Mouse (Mus musculus) midbrain, embryonic 13.5 days (tissue): ENCODE data around the gene Cox8a. TPM values are rescaled to one million over a fixed set of nuclear protein-coding genes. Genes with fewer than 3 reads are reported as not detected.

Experiments
- ATAC-seq: fragments of 200-750 bp; cut with Nextera tagmentation; 2 replicates; pipeline ENCODE4 v1.8.0; 2017; ENCODE audit warnings: mild to moderate bottlenecking, moderate TSS enrichment, moderate library complexity
- H3K27ac ChIP-seq: fragments of 300-500 bp; sonication (generic); 2 replicates; pipeline ENCODE4 v1.5.1; 2015; ENCODE audit warnings: inconsistent platforms, mild to moderate bottlenecking, moderate library complexity
- H3K27me3 ChIP-seq: fragments of 300-500 bp; sonication (generic); 2 replicates; pipeline ENCODE4 v1.6.1; 2015; ENCODE audit warnings: mild to moderate bottlenecking, inconsistent platforms
- H3K36me3 ChIP-seq: fragments of 300-500 bp; sonication (generic); 2 replicates; pipeline ENCODE4 v1.6.1; 2015; ENCODE audit warnings: mild to moderate bottlenecking, inconsistent platforms
- H3K4me1 ChIP-seq: fragments of 300-500 bp; sonication (generic); replicated peaks from 2 replicates; pipeline ENCODE4 v1.6.1; 2015; ENCODE audit warnings: inconsistent platforms
- H3K4me2 ChIP-seq: fragments of 300-500 bp; sonication (generic); replicated peaks from 2 replicates; pipeline ENCODE4 v1.6.1; 2015; ENCODE audit warnings: moderate library complexity, mild to moderate bottlenecking, inconsistent platforms
- H3K4me3 ChIP-seq: fragments of 300-500 bp; sonication (generic); replicated peaks from 2 replicates; pipeline ENCODE4 v1.5.1; 2015; ENCODE audit warnings: mild to moderate bottlenecking, inconsistent platforms
- H3K9ac ChIP-seq: fragments of 300-500 bp; sonication (generic); replicated peaks from 2 replicates; pipeline ENCODE4 v1.6.1; 2015; ENCODE audit warnings: mild to moderate bottlenecking, inconsistent platforms
- H3K9me3 ChIP-seq: fragments of 300-500 bp; sonication (generic); 2 replicates; pipeline ENCODE4 v1.6.1; 2016; ENCODE audit warnings: mild to moderate bottlenecking, inconsistent platforms
- WGBS: fragments of 180-500 bp; shearing (Covaris S2); methylation state at CpG from one replicate; pipeline ENCODE4 v1.1.7; 2015; 5-methylcytosine and 5-hydroxymethylcytosine counted together
- polyA plus RNA-seq: library from polyadenylated mRNA; unstranded; fragments of >200 nt; fragmentation: Nextera tagmentation; extraction: Ambion mirVana; gene quantifications from 2 replicates; pipeline ENCODE4 v1.2.1, GENCODE M21; 2015

Cox8a gene
- polyA plus RNA-seq, 1 experiment from 2014 or later, result 750 TPM

DNA sequence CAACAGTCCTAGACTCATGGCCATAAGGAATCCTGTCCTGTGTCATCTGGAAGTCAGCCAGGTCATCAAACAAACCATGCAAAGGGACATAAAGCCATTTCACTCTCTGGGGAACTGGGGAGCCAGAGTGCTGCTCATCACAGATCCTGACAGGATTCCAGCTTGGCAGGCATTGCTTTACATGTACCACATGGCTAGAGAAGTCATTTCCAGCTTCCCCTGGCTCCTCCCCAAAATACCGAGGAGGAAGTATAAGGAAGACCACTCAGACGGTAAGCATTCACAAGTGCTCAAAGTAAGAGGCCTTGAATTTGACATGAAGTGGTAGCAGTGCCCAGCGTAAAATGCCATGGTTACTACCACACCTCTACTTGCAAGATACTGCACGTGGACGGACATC lies 2.9 kb downstream of the Cox8a start:
- peaks cover 42% of the 10 kb centered on the region for H3K36me3 ChIP-seq
- H3K9me3 ChIP-seq, result no peaks in the 10 kb centered on the region
- H3K27me3 ChIP-seq, result no peaks in the 10 kb centered on the region
- H3K4me1 ChIP-seq, result peaks cover 36% of the 10 kb centered on the region
- no peak for ATAC-seq
- no peak overlapping the region for H3K4me2 ChIP-seq
- H3K9ac ChIP-seq, result no peak overlapping the region
- no peak overlapping the region for H3K27ac ChIP-seq
- WGBS, result 90% methylated on average over 5 of the region's 5 CpGs
- no peak overlapping the region for H3K4me3 ChIP-seq

DNA sequence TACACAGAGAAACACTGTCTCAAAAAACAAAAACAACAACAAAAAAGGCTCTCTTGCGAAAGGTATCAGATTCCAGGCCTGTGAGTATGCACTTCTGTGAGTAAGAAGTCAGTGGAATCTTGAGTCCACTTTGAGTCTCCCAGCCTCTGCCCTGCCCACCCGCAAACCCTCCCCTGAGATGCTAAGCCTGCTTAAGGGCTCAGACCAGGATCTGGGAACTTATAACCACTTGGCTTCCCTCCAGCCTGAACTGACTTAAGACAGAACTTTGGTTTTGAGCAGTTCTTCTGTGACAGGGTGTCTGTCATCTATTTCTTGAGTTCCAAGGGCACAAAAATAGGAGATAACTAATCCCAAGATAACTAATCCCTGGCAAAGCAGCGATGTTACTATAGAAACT lies 4.4 kb downstream of the Cox8a start:
- Histone ChIP-seq H3K9me3 (no peaks in the 10 kb centered on the region), H3K4me2 (no peak overlapping the region), H3K4me3 (no peak overlapping the region), H3K27ac (no peak overlapping the region), H3K36me3 (peaks cover 42% of the 10 kb centered on the region), H3K27me3 (no peaks in the 10 kb centered on the region), H3K9ac (no peak overlapping the region), H3K4me1 (peaks cover 32% of the 10 kb centered on the region)
- WGBS, result 97% methylated on average over 3 of the region's 3 CpGs
- ATAC-seq, result no peak

DNA sequence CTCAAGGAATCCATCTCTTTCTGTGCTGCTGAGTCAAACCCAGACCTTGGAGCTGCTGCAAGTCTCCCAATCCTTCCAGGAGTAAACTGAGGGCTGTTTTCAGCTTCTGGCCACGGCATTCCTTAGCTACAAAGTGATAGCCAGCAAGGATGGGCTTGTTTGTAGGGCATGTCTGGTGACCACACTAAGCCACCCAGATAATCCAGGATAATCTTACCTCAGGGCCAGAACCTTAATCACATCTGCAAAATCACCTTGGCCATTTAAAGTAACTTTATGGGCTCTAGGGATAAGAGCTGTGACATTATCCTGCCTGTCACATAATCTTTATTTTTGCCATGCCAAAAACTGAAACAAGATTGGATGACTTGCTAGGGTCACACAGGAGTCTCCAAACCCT lies 5.2 kb downstream of the Cox8a start:
- no peak overlapping the region for H3K27ac ChIP-seq
- H3K27me3 ChIP-seq, result no peaks in the 10 kb centered on the region
- no peak overlapping the region for H3K9ac ChIP-seq
- H3K9me3 ChIP-seq, result no peaks in the 10 kb centered on the region
- peaks cover 28% of the 10 kb centered on the region for H3K4me1 ChIP-seq
- peaks cover 42% of the 10 kb centered on the region for H3K36me3 ChIP-seq
- H3K4me3 ChIP-seq, result no peak overlapping the region
- WGBS, result 74% methylated on average over 1 of the region's 1 CpGs
- no peak overlapping the region for H3K4me2 ChIP-seq
- ATAC-seq, result no peak

DNA sequence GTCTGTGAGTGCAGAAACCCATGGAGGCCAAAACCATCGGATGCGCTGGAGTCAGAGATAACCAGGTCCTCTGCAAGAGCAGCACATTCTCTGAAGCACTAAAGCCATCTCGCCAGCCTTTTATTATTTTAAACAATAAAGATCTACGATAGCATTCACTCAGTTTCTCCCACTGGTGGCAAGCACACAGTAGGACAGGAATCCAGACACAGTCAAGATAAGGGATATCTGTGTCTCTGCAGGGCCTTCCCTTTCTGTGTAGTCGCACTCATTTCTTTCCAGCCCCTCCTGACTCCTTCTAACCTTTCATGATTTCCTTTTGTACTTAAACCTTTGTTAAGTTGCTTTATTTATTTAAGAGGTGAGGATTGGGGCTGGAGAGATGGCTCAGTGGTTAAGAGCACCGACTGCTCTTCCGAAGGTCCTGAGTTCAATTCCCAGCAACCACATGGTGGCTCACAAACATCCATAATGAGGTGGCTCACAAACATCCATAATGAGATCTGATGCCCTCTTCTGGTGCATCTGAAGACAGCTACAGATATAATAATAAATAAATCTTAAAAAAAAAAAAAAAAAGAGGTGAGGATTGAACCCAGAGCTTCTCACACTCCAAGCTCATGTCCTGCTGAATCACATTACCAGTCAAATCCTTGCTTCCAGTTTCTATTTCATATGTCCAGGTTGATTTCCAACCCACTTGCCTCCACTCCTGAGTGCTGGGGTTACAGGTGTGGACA lies 7.3 kb downstream of the Cox8a start:
- Histone ChIP-seq H3K36me3 (peaks cover 32% of the 10 kb centered on the region), H3K27ac (no peak overlapping the region), H3K9me3 (no peaks in the 10 kb centered on the region), H3K9ac (no peak overlapping the region), H3K27me3 (no peaks in the 10 kb centered on the region), H3K4me1 (peaks cover 24% of the 10 kb centered on the region), H3K4me2 (no peak overlapping the region), H3K4me3 (no peak overlapping the region)
- ATAC-seq, result no peak
- WGBS, result 88% methylated on average over 7 of the region's 7 CpGs

DNA sequence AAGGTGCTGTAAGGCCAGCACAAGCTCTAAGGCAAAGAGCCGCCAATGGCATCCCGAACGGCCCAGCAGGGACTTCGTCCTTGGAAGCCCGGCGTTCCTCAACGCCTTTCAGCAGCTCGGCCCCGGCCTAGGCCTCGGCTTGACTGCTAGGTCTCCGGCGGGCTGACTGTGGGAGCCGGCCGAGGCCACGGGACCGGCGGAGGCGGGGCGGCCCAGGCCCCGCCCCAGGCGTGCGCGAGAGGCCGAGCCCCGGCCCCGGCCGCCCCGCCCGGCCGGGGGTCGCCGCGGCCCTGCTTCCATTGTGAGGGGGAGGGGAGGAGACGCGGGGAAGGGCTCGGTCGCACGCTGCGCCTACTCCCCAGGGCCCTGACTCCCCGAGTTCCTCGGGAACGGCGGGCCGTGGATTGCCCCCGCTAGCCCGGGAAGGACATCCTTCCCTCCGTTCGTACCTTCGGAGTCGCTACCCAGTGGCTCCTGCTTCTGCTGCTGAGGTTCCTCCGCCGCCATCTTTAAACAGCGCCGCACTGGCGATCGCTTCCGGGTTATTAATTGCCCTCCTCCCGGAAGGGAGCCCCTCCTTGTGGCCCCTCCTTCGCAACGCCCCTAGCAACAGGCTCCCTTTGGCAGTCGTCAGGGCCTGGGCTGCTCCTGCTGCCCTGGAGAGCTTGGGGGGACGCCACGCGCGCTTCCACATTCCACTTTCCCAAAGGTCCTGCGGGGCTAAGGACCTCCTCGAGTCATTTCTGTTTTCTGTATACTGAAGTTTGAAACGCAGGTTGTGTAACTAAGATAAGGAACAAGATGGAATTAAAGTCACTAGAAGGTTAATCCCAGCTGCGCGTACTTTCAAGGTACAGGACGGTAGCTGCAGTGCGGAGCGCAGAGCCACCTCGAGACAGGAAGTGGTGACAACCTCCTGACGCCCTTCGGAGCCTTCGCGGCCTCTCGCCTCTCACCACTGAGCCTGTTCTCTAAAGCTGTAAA lies 11.4 kb downstream of the Cox8a start, which contains the start of gene Otub1:
TSS of gene Otub1 (minus strand) at position 564 of the 984 bp plus-strand sequence.
- Histone ChIP-seq H3K27ac (peak within 1 kb of the TSS; percentile 95), H3K4me2 (peak within 1 kb of the TSS; percentile 84), H3K27me3 (no peaks in the 10 kb centered on the region), H3K36me3 (peaks cover 28% of the 10 kb centered on the region), H3K9ac (peak within 1 kb of the TSS; percentile 89), H3K4me3 (peak within 1 kb of the TSS; percentile 84), H3K9me3 (no peaks in the 10 kb centered on the region), H3K4me1 (peaks cover 34% of the 10 kb centered on the region)
- under 1% methylated on average over 79 of the region's 79 CpGs for WGBS
- peak; percentile 97 for ATAC-seq

DNA sequence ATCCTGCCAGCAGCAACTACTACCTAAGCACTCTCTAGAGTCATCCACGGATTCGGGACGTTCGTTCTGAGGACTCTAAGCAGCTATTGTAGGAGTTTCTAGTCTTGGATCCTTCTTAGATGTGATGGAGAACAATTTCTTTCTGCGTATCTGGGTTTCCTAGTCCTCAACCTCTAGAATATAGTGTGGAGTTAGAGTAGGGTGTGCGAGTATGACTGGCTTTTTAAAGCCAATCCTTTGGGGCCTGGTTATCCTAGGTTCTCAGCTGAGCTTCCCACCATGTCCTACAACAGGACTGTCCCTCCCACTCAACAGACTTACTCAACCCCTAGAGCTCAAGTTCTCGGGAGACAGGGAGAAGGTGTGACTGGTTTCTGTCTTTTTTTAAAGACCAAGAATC lies 12.1 kb downstream of the Cox8a start:
- H3K9me3 ChIP-seq, result no peaks in the 10 kb centered on the region
- peak overlapping the region; percentile 95 for H3K27ac ChIP-seq
- no peak for ATAC-seq
- peak overlapping the region; percentile 84 for H3K4me2 ChIP-seq
- H3K9ac ChIP-seq, result peak overlapping the region; percentile 89
- H3K4me3 ChIP-seq, result peak overlapping the region; percentile 84
- H3K4me1 ChIP-seq, result peaks cover 34% of the 10 kb centered on the region
- H3K27me3 ChIP-seq, result no peaks in the 10 kb centered on the region
- peaks cover 35% of the 10 kb centered on the region for H3K36me3 ChIP-seq
- WGBS, result 33% methylated on average over 7 of the region's 7 CpGs

DNA sequence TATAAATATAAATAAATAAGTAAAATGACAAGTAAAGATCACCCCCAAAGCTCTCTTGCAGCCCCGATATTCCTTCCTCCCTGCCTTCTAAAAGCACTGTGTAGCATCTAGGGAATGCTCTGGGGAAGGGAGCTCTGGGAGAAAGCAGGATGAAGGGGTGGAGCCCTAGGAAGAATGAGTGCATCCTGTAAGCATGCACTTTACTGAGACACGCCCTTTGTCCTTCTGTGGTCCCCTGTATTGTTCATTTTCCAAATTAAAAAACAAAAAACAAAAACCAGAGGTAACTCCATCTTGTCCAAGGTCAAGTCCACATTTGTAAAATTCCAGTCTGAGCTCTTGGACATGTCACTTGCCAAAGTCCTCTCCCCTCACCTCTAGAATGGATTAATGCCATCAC lies 12.5 kb downstream of the Cox8a start:
- peaks cover 34% of the 10 kb centered on the region for H3K4me1 ChIP-seq
- ATAC-seq, result no peak
- H3K4me3 ChIP-seq, result peak overlapping the region; percentile 84
- peak overlapping the region; percentile 84 for H3K4me2 ChIP-seq
- 0 out of 2 replicates have a peak overlapping the region, but pooled peaks have one; percentile 95 for H3K27ac ChIP-seq
- no peaks in the 10 kb centered on the region for H3K27me3 ChIP-seq
- H3K36me3 ChIP-seq, result peaks cover 39% of the 10 kb centered on the region
- H3K9ac ChIP-seq, result peak overlapping the region; percentile 89
- 79% methylated on average over 2 of the region's 2 CpGs for WGBS
- no peaks in the 10 kb centered on the region for H3K9me3 ChIP-seq

DNA sequence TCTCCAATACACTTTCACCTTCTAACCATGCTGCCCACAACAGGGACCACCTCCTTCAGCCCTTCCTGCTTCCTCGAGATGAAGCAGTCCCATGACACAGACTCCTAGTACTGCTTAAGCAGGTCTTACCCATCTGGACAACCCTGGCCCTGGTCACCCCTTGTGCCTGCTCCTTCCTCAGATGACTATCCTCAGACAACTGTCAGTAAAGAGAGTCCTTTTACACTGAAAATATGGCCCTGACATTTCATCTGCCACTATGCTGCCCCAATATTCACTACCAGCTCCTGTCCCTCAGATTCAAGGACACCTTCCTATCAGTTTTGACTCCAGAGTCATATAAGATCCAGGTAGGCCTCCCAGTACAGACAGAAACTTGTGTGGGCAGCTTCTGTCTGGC lies 17.0 kb downstream of the Cox8a start:
- WGBS, result 71% methylated on average over 1 of the region's 1 CpGs
- ATAC-seq, result no peak
- peaks cover 70% of the 10 kb centered on the region for H3K36me3 ChIP-seq

DNA sequence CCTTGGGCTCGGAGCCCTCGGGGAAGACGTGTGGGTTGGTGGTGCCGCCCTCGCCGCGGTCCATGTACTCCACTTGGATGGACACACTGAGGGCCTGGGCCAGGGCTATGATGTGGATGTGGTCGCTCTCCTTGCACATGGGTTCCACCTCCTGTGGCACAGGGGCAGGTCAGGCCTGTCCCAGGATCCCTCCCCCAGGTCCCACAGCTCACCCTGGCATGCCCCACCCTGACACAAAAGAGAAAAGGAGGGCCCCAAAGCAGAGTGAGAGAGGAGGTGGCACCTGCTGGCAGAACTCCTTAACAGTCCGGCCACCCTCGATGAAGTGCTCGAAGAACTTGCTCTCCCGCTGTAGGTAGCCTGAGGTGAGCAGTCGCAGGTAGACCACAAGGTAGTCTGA lies 18.3 kb downstream of the Cox8a start:
- Histone ChIP-seq H3K27ac (no peak overlapping the region), H3K4me3 (no peak overlapping the region), H3K9ac (no peak overlapping the region), H3K9me3 (no peaks in the 10 kb centered on the region), H3K4me1 (peaks cover 31% of the 10 kb centered on the region), H3K36me3 (peaks cover 68% of the 10 kb centered on the region), H3K27me3 (peaks cover 2% of the 10 kb centered on the region), H3K4me2 (no peak overlapping the region)
- WGBS, result 94% methylated on average over 13 of the region's 13 CpGs
- no peak for ATAC-seq

More for the DNA sequence above, 17.0 kb downstream of the Cox8a start:
- Histone ChIP-seq H3K27ac (no peak overlapping the region), H3K4me1 (peaks cover 45% of the 10 kb centered on the region), H3K4me3 (no peak overlapping the region), H3K9ac (no peak overlapping the region), H3K9me3 (no peaks in the 10 kb centered on the region), H3K27me3 (no peaks in the 10 kb centered on the region; the same call in 1 of the 2 replicates), H3K4me2 (no peak overlapping the region)

DNA sequence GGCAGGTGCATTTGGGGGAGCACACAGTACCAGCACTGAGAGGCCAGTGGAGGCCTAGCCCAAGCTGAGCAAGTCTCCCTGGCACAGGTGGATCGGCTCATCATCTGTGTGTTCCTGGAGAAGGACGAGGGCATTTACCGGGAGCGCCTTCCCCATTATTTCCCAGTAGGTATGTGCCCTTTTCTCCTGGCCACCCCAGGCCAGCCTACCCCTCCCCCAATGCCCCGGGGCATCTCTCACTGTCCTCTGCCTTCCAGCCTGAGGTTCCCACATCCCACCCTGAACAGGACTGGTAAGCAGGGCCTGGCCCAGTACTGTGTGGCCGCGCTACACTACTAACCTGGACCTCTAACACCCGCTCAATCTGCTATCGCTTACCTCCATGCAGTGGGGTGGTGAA lies 20.0 kb downstream of the Cox8a start:
- Histone ChIP-seq H3K4me3 (no peak overlapping the region), H3K36me3 (peaks cover 52% of the 10 kb centered on the region), H3K9me3 (no peaks in the 10 kb centered on the region), H3K27ac (no peak overlapping the region), H3K4me2 (no peak overlapping the region), H3K4me1 (peaks cover 31% of the 10 kb centered on the region), H3K27me3 (peaks cover 8% of the 10 kb centered on the region), H3K9ac (0 out of 2 replicates have a peak overlapping the region, but pooled peaks have one; percentile 4)
- peak; percentile 41 for ATAC-seq
- WGBS, result 91% methylated on average over 9 of the region's 9 CpGs

DNA sequence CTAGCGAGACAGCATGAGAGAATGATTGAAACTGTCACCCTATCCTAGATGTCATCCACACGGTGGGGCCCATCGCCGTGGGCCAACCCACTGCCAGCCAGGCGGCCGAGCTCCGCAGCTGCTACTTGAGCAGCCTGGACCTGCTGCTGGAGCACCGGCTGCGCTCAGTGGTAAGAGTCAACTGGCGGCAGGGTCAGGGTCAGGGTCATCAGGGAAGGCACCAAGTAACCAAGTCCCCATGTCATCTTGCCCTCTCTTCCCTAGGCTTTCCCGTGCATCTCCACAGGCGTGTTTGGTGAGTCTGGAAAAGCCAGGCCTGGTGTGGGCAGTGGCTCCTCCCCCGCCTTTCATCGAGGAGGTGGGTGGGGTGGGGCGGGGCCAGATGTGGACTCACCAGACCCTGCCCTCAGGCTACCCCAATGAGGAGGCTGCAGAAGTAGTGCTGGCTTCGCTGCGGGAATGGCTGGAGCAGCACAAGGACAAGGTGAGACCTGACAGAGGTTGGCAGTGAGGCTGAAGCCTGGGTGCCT lies 20.6 kb downstream of the Cox8a start:
- Histone ChIP-seq H3K27ac (no peak overlapping the region), H3K27me3 (peaks cover 13% of the 10 kb centered on the region), H3K9ac (no peak overlapping the region), H3K9me3 (no peaks in the 10 kb centered on the region), H3K4me1 (peaks cover 38% of the 10 kb centered on the region), H3K36me3 (peaks cover 49% of the 10 kb centered on the region), H3K4me2 (no peak overlapping the region), H3K4me3 (no peak overlapping the region)
- WGBS, result 14% methylated on average over 17 of the region's 17 CpGs
- peak; percentile 35 for ATAC-seq
